Mouse (Mus musculus) retina, embryonic 14.5 days (tissue): Measurements from ENCODE around the gene Asic2.

Source experiments
- DNase-seq: peaks from one replicate; pipeline ENCODE4 v3.0.0-alpha.2; 2015; ENCODE audit warnings: low spot score

Gene Asic2

GRCm38 (mm10) chr11:81841001-81841400, 127.3 kb downstream of the Asic2 start:
- no peak for DNase-seq

- DNase-seq, result no peak
Measured at GRCm38 (mm10) chr11:81838426-81838825, 129.8 kb downstream of the Asic2 start.

- no peak for DNase-seq
Measured at GRCm38 (mm10) chr11:81832381-81832780, 135.9 kb downstream of the Asic2 start.

GRCm38 (mm10) chr11:81816531-81816930, 151.7 kb downstream of the Asic2 start:
- no peak for DNase-seq

- DNase-seq, result no peak
Measured at GRCm38 (mm10) chr11:81814816-81815215, 153.4 kb downstream of the Asic2 start.

- no peak for DNase-seq
Measured at GRCm38 (mm10) chr11:81806905-81807659, 161.2 kb downstream of the Asic2 start.

GRCm38 (mm10) chr11:81803544-81803943, 164.7 kb downstream of the Asic2 start:
- DNase-seq, result no peak

GRCm38 (mm10) chr11:81802614-81803013, 165.6 kb downstream of the Asic2 start:
- DNase-seq, result no peak

- no peak for DNase-seq
Measured at GRCm38 (mm10) chr11:81800899-81801298, 167.4 kb downstream of the Asic2 start.

GRCm38 (mm10) chr11:81793588-81793987, 174.7 kb downstream of the Asic2 start:
- DNase-seq, result no peak

- no peak for DNase-seq
Measured at GRCm38 (mm10) chr11:81791579-81791978, 176.7 kb downstream of the Asic2 start.

GRCm38 (mm10) chr11:81780596-81780995, 187.7 kb downstream of the Asic2 start:
- DNase-seq, result no peak

- no peak for DNase-seq
Measured at GRCm38 (mm10) chr11:81779881-81780280, 188.4 kb downstream of the Asic2 start.

- peak; percentile 23 for DNase-seq
Measured at GRCm38 (mm10) chr11:81771195-81771895, 196.9 kb downstream of the Asic2 start.

- DNase-seq, result peak; percentile 26
Measured at GRCm38 (mm10) chr11:81769691-81770260, 198.5 kb downstream of the Asic2 start.

- no peak for DNase-seq
Measured at GRCm38 (mm10) chr11:81768305-81768704, 200.0 kb downstream of the Asic2 start.

GRCm38 (mm10) chr11:81767781-81768180, 200.5 kb downstream of the Asic2 start:
- DNase-seq, result no peak

- no peak for DNase-seq
Measured at GRCm38 (mm10) chr11:81765288-81765687, 203.0 kb downstream of the Asic2 start.

- peak; percentile 56 for DNase-seq
Measured at GRCm38 (mm10) chr11:81764778-81765177, 203.5 kb downstream of the Asic2 start.

- DNase-seq, result no peak
Measured at GRCm38 (mm10) chr11:81757221-81757620, 211.0 kb downstream of the Asic2 start.

- no peak for DNase-seq
Measured at GRCm38 (mm10) chr11:81750876-81751275, 217.4 kb downstream of the Asic2 start.

GRCm38 (mm10) chr11:81750016-81750415, 218.2 kb downstream of the Asic2 start:
- no peak for DNase-seq

- no peak for DNase-seq
Measured at GRCm38 (mm10) chr11:81738995-81739394, 229.3 kb downstream of the Asic2 start.
